Mouse (Mus musculus) small intestine, adult 2 months (tissue): ENCODE data around the gene Wwtr1.

Experiments
- CTCF ChIP-seq: fragments of 200-500 bp; IDR thresholded peaks from 2 replicates; pipeline ENCODE4 v1.5.1; 2012; ENCODE audit warnings: low read depth, mild to moderate bottlenecking, control low read depth, inconsistent platforms, low read length, moderate library complexity, mixed read lengths; ENCODE audit not compliant: insufficient replicate concordance, insufficient read length; ENCODE audit errors: extremely low read depth
- POLR2A ChIP-seq: fragments of 200-500 bp; IDR thresholded peaks from 2 replicates; pipeline ENCODE4 v1.6.1; 2012; ENCODE audit warnings: low read depth, mild to moderate bottlenecking, control low read depth, inconsistent platforms, low read length, moderate library complexity

- TF ChIP-seq POLR2A, result no peak
- TF ChIP-seq CTCF, result no peak
Measured at GRCm38 (mm10) chr3:57555560-57555959, 20.1 kb downstream of the Wwtr1 start.
